Mouse (Mus musculus): ENCODE results near the gene Tbx20.
A peak's percentile ranks its signal among the peaks of the same experiment; 100 is the strongest.

Gene Tbx20

DNA sequence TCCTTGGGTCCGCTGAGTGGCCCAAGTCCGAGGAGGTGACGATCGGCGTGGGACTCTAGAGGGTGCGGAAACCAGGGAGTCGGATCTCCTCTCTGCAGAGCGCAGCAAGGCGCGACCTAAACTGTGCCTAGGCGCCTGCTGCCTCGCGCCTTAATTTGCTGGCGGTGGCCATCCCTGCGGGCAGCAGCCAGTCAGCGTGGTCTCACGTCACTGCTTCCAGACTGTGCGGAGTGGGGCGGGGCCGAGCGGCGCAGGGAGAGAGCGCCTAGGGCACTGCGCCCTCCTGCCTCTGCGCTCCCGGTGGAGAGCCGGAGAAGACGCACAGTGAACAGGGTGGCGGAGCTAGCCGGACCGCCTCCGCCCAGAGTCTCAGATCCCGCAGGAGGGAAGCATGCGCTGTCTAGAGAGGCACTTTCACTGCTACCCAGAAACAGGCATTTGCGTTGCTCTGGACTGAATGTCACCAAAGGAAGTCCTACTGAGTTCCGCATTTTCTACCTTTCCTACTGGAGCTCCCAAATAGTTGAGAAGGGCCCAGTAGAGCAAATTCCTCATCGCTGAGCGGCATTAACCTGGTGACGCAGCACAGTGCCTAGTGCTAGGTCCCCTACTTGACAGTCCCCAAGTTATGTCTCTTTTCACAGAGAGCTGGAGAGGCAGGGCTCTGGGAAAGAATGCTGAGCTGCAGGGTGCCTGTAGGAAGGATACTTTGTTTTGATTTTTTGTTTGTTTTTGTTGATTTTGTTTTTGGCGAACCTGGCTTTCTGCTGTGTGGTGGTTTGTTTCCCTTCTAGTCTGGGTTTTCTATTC is at the start of gene Tbx20:
TSS of gene Tbx20 (minus strand) at position 144 of the 810 bp plus-strand sequence.
- peak; percentile 75 to 76 for DNase-seq (ENCODE audit: low spot score in 2 of 2)

DNA sequence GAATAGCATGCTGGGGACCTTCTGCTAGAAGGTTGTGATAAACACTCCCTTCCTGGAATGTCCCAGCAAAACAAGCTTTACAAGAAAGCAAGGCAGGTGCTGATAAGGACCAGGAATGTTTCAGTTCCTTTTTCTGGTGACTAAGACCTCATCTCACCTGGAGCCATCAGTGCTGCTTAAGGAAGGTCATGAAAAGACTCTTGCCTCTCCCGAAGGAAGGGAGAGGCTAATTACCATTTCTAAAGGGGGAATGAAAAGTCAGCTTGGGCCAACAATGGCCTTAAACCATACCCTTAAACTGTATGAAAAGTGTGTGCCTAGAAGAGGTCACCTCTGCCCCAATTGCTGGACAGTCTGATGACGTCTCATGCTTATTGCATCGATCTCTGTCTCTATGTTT is 44.4 kb upstream of the Tbx20 start:
- DNase-seq (ENCODE audit: low spot score in 2 of 2) = no peak

DNA sequence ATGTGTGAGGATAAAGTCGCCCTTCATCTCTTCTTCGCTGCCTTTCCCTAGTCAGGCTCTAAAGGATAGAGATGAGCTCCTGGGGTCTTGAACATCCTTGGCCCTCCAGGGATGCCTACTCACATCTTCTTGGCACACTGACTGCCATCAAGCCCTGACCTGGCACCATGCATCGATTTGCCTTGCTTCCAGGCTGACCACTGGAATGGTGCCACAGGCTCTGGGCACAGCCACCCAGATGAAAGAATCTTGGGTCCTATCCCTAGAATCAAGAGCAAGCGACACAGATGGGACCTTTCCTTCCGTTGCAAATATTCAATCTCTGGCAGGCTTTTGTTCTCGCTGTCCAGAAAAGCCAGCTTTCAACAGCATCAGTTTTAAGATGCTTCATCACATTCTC is 38.4 kb upstream of the Tbx20 start:
- DNase-seq (ENCODE audit: low spot score in 2 of 2) = no peak

DNA sequence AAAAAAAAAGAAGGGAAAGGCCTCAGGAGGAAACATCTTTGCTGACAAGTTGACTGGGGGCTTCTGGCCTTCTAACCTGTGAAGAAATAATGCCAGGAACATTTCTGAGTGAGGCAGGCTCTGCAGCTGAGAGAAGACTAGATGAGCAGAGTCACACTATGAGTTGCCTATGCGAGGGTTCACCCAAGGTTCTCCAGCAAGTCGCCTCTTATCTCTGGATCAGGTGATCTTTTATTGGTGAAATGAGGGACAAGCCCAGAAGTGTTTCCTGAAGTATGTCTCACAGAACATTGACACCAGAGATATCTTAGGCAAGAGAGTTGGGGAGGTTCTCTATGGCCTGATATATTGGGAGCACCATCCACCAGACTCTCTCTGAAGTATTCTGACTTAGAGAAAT is 18.0 kb upstream of the Tbx20 start:
- no peak for DNase-seq (ENCODE audit: low spot score in 2 of 2)

DNA sequence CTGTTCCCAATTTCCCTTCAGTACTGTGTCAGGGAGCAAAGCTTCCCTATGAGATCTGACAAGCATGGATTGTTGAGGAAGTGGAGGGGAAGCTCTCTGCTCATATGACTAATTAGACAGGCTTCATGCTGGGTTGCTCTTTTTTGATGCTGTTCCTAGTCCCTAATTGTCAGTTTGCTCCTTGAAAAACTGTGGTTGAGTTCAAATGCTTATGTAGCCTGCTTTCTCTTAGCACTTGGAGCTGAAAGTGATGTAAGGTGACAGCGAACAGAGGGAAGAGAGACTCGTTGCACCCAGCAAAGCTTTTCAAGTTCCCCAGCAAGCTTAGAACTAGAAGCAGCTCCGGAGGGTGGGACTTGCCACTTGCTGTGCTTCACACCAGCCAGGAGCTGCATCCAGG is 15.3 kb upstream of the Tbx20 start:
- DNase-seq (ENCODE audit: low spot score in 2 of 2) = no peak

DNA sequence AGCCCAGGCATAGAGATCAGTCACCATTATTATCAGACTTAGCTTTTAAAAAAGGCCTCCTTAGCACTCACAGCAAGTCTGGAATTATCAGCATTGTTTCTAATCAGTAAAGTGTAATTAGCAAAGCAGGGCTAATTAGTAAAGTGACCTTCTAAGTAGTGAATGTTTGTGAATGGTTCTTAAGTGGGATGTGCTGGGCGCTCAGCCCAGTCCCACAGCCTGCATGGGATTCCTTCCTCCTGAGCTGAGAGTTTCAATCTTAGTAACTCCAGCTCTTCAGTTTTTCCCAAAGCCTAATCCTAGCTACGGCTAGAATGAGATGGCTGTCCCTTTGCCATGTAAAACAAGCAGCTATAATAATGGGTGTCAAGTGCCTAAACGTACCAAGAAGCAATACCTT is 8.2 kb upstream of the Tbx20 start:
- no peak for DNase-seq (ENCODE audit: low spot score in 2 of 2)

DNA sequence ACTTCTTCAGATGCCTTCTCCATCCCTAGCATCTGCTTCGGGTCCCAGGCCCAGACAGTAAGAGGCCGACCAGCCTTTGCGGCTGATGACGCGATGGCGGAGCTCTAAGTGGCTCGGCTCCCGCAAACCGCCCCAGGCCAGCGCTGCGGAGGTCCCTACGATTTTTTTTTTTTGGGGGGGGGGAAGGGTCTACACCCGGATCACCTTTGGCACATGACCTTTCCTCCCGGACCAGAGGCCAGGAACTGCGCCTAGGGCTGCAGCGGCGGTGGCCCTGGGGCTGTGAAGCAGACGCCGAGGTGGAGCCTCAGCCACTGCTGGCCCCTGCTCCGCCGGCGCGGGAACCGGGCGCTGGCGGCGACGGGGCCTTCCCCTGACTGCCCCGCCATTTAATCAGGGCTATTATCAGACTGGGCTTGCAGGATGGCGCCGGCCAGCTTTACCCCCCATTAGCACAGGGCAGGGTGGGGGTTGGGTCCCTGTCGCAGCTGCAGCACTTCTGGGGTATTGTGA is 6.9 kb upstream of the Tbx20 start:
- DNase-seq (ENCODE audit: low spot score in 2 of 2) = no peak

DNA sequence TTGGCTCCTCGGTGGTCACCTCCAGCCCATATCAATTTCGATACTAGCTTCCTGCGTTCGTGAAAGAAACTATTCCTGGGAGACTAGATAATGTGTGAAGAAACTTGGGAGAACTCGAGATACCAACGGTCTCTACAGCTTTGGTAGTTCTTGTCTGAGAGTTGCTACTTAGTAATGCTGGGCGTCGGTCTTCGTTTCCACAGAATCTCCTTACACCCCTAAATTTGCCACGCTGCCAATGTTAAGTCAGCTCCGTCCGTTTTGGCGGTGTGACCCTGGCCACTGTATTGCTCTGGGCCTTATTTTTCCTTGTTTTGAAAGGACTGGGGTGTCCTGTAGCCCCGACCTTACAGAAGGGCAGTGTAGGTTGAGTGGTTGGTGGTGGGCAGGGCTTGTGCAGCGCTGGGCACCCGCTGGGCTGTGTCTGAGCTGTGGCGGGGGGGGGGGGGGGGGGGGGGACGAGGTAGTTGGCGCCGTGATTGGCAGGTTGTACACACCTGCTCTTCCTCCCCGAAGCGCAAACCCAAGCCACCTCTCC is 6.4 kb upstream of the Tbx20 start:
- DNase-seq (ENCODE audit: low spot score in 2 of 2) = no peak

DNA sequence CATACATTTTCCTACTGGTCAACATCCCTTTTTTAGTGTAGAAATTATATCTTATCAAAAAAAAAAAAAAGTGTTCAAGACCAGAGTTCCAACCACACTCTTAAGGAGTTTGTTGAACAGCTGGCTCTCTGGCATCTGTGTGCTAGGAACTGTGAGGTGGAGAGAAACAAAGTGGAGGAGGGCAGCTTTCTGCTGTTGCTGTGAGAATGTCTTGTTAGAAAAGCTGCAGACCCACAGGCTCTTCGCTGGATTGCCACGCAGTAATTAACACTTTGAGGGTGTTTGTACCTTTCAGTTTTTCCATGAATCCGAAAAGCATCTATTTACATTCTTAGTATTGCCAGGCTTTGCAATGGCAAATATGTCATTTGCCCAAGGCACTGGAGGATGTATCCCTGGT is 5.9 kb upstream of the Tbx20 start:
- no peak for DNase-seq (ENCODE audit: low spot score in 2 of 2)

DNA sequence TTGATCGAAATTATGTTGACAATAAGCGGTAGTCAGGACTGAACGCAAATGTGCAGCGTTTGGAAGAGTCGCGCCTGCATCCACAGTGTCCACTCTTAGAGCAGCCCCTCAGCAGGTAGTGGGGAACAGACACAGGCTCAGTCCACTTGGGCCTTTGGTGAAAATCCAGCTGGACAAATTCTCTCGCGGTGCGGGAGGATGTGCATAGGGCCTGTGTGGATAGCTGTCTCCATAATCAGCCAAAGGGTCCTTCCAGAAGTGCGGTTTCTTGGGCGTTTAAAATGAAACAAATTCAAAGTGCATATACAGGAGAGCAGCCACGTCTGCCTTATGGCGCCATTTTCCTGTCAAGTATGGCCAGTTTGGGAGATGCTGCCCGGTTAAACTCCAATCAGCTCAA is 4.5 kb upstream of the Tbx20 start:
- DNase-seq (ENCODE audit: low spot score in 2 of 2) = no peak

DNA sequence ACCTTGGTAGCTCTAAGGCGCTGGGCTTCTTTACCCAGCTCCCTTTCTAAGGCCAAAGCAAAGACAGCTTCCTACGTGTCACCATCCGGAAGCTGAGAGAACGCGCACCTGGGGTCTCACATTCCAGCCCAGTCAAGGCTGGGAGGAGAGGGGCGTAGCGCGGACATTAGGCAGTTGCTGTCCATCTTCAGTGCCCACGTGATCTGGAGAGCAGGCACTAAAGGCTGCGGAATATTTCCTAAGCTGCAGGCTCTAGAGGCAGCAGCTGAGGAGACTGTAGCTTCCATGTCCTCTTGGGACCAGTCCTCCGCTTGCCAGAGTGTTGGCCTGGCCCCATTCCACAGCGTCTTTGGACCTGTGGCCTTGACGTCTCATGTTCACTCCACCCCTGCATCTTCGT is 3.9 kb upstream of the Tbx20 start:
- DNase-seq (ENCODE audit: low spot score in 2 of 2) = no peak

DNA sequence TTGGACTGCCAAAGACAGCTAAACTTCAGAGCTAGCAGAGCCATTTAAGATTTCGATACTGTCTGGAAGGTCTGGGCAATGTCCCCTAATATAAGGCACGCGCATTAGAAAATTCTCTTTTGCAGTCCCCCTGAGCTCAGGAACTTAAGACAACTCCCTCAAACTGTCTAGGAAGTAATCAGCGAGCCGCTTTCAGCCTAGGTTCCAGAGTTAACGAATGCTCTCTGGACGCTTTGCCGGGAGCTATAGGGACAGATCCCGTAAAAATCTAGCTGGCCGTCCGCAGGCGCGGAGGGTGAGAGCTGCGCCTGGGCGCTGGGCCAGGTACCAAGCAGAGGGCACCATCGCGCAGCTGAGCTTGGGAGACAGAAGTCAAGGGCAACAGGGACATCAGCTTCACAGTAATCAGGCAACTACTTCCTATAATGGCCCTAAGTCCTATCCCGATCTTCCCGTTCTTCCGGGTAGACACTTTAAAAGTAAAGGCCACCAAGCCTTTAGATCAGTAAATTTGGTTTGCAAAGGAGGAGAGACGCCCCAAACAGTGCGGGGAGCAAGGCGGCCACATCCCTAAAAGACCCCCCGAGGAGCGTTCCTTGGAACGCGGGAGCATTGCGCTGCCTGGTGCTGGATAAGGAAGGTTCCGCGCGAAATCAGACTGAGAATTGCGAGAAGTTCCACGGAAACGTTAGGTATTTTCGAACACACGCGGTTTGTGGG is 3.2 kb upstream of the Tbx20 start:
- DNase-seq (ENCODE audit: low spot score in 2 of 2) = no peak

DNA sequence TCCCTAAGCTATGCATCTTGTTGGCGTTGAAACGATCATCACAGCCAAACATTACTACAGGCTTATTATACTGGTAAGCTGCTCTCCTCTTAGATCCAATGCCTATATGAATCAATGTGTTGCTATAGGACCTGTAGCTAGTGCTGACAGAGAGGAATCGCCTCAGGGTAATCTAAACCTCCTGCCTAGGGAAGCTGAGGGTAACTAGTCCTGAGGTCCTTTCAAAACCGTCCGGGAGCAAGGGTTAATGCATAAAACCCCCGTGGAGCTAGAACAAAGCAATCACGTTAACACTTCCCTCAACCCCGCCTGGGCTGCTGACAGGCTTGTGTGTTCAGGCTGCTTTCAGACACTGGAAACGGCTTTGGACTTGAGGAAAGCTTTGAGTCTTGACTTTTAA is 2.4 kb upstream of the Tbx20 start:
- no peak for DNase-seq (ENCODE audit: low spot score in 2 of 2)

DNA sequence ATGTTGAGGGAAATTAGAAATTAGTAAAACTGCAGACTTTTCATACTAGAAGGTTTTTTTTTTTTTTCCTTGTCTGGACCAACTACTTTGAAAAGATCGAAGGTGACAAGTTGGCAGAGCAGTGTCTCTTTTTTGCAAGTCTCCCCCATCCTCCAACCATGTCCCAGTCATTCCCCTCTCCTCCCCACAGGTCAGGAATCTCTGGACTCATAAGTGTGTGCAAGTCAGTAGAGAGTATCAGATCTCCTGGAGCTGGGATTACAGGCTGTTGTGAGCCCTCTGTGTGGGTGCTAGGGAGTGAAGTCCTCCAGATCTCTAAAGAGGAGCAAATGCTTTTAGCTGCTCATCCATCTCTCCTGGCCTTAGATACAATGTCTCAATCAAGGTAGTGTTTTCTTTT is 1.5 kb upstream of the Tbx20 start:
- DNase-seq (ENCODE audit: low spot score in 2 of 2) = no peak

DNA sequence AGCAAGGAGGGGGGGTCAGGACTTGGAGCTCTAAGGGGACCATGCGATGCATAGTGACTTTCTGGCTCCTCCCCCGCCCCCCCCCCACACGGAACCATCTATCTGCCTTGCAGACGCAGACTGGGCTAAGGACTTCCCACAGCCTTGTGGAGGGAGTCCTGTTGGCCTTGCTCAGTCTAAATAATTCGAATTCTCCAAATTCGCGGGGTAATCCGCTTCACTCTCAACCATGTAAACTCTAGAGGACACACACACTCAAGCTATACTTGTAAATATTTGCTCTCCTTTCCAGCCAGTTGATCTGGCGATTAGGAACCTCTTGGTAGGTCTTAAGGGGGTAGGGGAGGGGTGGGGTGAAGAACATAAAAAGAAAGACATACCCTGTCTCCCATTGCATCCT is 898 bp upstream of the Tbx20 start:
- no peak for DNase-seq (ENCODE audit: low spot score in 2 of 2)

DNA sequence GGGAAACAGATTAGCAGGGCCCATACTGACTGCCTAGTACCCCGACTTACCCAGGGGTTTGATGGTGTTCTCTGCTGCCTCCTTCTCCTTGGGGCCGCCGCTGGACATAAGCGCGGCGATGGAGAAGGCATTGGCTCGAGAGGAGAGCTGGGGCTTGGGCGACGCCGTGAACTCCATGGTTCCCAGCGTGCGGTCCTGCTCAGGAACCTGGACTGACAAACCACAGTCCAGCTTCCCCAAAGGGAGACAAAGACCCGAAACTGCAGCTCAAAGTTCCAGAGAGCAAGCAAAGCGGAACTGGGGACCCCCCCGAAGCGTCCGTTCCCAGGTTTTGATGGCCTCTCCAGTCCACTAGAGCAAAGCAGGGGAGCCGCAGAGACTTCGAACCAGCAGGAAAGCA is 434 bp downstream of the Tbx20 start:
- no peak for DNase-seq (ENCODE audit: low spot score in 2 of 2)

DNA sequence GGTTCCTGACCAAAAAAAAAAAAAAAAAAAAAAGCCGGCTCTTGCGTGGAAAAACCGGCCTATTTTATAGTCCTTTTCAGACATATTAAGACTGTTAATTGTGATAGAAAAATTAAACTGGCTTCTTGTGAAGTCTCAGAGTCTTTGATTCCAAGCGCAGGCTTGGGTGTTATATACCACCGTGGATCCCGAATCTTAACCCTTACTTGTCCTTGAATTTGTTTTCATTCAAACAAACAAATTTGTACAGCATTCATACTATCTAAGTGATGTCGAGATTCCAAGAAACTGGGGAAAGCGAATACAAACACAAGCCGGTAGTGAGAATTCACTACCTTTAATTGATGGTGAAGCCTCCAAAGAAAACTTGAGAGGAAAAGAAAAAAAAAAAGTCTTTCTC is 932 bp downstream of the Tbx20 start:
- DNase-seq (ENCODE audit: low spot score in 2 of 2) = no peak

DNA sequence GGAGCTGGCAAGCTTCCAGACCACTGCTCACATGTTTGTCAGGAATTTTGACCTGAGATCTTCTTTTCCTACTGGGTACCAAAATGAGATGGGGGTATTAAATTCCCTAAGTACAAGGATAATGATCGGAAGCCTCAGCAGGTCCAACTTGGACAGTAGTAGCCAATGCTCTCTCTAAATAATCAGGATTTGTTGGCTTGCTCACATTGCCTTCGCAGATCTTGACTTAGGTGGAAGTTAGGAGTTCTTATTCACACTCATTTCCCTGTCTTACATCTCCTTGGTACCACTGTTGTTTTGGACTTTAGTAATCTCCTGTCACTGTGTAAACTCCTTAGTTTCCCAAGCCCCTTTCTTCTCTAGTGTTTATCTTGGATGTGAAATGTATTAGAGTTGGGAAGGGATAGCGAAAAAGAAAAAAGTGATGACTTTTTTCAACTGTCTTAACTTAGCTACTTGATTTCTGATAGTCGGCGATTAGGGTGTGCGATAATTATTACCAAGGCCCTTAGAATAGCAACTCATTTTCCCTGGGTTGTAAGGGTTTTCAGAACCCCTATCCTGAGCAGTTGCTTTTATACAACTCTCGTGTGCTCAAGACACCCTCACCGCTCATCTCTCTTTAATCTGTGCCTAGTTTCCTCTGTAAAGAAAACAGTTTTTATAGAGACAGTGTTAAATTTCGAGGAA is 1.5 kb downstream of the Tbx20 start:
- DNase-seq (ENCODE audit: low spot score in 2 of 2) = no peak

DNA sequence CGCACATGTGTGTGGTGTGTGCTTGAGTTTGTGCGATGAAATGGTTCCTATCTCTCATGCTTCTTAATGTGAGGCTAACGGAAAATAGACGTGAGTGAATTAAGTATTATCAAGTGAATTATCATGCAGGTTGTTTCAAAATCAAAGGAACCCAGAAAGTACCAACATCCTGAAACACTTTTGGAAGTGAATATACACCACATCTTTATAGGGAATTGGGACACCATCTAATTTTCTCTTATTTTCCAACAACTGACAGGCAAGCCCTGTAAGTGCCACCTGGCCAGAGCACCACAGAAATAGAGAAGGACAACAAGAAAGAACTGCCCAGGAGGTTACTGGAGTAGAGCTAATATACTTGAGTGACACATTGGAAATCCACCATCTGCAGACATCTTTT is 2.4 kb downstream of the Tbx20 start:
- no peak for DNase-seq (ENCODE audit: low spot score in 2 of 2)

DNA sequence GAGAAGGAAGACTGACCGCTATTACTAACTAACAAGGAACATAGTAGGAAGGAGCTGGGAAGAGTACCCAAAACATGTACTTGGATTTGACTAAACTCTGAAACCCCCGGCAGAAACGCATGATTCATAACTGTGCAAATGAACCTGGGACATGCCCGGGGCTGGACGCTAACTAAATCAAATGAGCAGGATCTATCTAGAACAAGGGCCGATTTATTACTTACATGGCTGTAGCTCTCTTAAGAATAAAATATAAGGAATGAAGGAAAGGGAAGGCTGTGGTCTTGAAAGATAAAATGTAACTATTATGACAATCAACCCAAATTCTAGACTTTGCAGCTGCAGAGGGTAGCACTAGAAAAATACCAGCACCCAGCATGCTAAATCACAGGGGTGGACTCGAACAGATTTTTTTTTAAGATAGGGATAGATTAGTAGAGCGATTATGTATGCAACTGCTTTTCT is 3.1 kb downstream of the Tbx20 start:
- DNase-seq (ENCODE audit: low spot score in 2 of 2) = no peak

DNA sequence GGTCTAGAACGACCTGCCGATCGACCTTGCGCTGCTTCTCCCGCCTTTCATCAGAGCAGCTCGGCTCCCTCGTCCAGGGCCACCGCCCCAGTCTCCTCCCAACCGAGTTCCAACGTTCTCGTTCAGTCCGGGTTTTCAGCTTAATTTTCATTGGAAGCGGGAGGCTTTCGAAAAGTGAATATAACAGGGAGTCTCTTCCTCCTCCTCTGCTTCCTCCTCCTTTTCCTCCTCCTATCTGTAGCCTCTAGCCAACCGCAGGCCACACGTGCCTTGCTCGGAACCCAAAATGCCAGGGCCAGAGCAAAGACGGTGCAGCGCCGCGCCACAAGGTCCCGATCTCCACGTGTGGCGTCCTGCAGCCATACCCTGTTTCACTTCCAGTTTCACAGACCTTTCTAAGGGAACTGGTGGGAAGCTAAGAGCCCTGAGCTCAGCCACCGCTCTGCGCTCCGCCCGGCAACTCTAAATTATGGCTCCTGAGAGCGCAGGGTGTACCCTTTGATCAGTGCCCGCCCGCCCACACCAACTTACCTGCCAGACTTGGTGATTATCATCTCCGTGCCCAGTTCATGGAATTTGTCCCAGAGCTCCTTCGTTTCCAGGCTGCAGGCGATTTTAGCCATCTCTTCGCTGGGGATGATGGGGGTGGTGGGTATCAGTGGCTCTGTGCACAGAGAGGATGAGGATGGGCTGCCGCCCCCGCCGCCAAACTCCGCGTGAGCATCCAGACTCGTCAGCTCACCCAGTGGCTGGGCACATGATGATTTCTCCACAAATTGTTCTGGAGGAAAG is 3.8 kb downstream of the Tbx20 start:
- DNase-seq (ENCODE audit: low spot score in 2 of 2) = no peak

Data from urinary bladder, postnatal 4 days (tissue).